Mouse (Mus musculus) erythroblast, embryonic 14.5 days (primary cell): ENCODE results near the gene Fam131c.

ENCODE experiments used
- GATA1 ChIP-seq: IDR thresholded peaks from 2 replicates; pipeline ENCODE4 v1.6.1; 2012; ENCODE audit warnings: low read length, inconsistent platforms, mixed read lengths
- TAL1 ChIP-seq: IDR thresholded peaks from 3 replicates; pipeline ENCODE4 v1.6.1; 2012; ENCODE audit warnings: low read length, inconsistent platforms, mixed read lengths

GRCm38 (mm10) chr4:141357811-141358210 is 10.2 kb upstream of the Fam131c start:
- TF ChIP-seq GATA1 (no peak), TAL1 (no peak)
